Mouse (Mus musculus) olfactory bulb, adult 2 months (tissue): ENCODE data around the gene Scn3b.

ENCODE experiments used
- CTCF ChIP-seq: fragments of 200-500 bp; IDR thresholded peaks from 2 replicates; pipeline ENCODE4 v1.5.1; 2012; ENCODE audit warnings: low read depth, mild to moderate bottlenecking, low read length, moderate library complexity; ENCODE audit not compliant: insufficient read depth
- POLR2A ChIP-seq: fragments of 200-500 bp; IDR thresholded peaks from 2 replicates; pipeline ENCODE4 v1.6.1; 2012; ENCODE audit warnings: mild to moderate bottlenecking, low read depth, low read length, moderate library complexity; ENCODE audit not compliant: insufficient read depth

GRCm38 (mm10) chr9:40269103-40269861 is at the start of gene Scn3b:
- TF ChIP-seq CTCF (no peak), POLR2A (no peak)
